Mouse (Mus musculus): ENCODE results near the gene Osbpl5.

GRCm38 (mm10) chr7:143689481-143689880 lies 67.3 kb downstream of the Osbpl5 start:
- no peak for TF ChIP-seq GATA1 (IDR thresholded peaks at IDR 0.05; ENCODE audit: borderline replicate concordance, low read length)
- TF ChIP-seq FLI1 (IDR thresholded peaks at IDR 0.05; ENCODE audit: low read length) = no peak

All from megakaryocyte, embryonic 14.5 days (primary cell).